Mouse (Mus musculus) lung, postnatal 10 days (tissue): ENCODE measurements around the gene Cd5.
A peak's percentile ranks its signal among the peaks of the same experiment; 100 is the strongest.

Experiments used
- DNase-seq: peaks from one replicate; pipeline ENCODE4 v3.0.0; 2021

Cd5 gene

DNA sequence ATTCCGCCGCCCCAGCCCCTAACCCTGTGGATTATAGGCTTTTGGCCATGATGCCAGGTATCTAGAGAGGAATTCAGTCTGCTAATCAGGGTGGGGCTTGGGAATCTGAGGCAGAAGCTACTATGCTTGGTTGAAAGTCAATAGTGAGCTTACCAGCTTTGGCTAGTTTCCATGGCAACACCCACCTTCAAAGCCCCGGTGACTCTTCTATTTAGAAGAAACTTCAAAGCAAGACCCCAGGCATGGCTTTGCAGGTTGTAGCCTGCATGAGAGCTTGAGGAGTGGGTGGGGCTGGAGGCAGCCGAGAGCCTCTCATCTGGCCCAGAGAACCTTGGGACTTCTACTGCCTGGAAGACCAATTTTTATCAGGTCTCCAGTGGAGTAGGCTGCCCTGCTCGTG, 15.2 kb downstream of the Cd5 start:
- DNase-seq: no peak

DNA sequence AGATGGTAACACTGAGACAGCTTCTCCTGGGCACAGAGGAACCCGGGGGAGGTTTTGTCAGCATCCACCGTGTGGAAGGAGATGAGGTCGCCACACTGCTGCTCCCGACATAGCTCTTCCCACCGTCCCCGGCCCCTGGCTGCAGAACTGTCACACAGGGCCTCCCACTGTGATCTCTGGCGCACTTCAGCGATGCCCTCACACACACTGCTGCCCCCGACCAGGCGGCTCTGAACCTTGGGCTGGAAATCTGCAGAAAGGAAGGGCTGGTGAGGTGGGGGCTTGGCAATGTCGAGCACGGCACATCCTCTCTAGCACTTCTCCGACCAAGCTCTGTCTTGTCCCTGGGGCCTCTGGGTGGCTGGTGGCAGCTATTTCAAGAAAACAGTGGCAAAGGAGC, 15.7 kb downstream of the Cd5 start:
- DNase-seq: no peak

- no peak for DNase-seq
Measured at GRCm38 (mm10) chr19:10721064-10721463, 17.7 kb downstream of the Cd5 start.

- DNase-seq: no peak
Measured at GRCm38 (mm10) chr19:10720524-10720923, 18.3 kb downstream of the Cd5 start.

- DNase-seq: no peak
Measured at GRCm38 (mm10) chr19:10719751-10720150, 19.1 kb downstream of the Cd5 start.

DNA sequence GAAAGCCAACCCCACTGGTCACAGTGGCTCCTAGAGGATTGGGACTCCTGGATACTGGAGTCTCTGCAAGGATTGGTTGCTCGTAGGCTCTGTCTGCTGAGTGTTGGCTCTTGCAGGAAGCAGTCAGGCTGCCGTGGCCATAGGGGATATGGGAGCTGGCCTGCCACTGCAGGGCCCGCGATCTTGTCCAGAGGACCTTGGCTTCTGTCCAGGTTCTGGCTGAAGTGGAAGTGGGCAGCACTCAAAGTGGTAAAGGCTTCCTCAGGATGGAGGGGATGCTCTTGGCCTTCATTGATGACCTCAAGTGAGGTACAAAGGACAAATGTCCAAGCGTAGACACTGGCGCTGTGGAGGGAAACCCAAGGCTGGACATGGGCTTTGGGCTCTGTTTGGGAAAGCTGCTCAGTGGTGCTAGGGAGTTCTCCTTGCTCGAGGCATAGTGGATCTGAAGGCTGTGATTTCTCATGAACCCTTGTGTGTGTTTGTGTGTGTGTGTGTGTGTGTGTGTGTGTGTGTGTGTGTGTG, 20.5 kb downstream of the Cd5 start:
- DNase-seq: peak; percentile 59

GRCm38 (mm10) chr19:10715476-10715875, 23.3 kb downstream of the Cd5 start:
- peak; percentile 38 for DNase-seq

GRCm38 (mm10) chr19:10714682-10715475, 23.9 kb downstream of the Cd5 start:
- DNase-seq: peak; percentile 79

DNA sequence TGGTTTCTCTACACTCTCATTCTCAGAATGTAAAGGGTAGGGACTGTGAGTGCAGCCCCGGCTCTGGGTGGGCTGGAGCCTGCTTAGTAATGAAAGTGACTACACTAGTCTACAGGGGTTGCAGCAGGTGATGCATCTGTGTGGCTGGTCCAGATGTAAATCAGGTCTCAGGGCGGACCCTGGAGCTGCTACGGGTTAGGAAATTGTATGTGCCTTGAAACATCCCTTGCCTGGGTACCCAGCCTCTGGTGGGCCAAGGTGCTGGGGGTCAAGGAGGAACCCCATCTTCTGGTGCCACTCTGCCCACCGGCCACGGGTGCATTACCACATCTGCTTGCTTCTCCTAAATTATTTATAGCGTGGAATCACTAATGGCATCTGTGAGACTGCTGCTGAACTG, 24.6 kb downstream of the Cd5 start:
- DNase-seq: no peak

GRCm38 (mm10) chr19:10713551-10713950, 25.3 kb downstream of the Cd5 start:
- no peak for DNase-seq

- DNase-seq: no peak
Measured at GRCm38 (mm10) chr19:10712646-10713045, 26.2 kb downstream of the Cd5 start.

- DNase-seq: no peak
Measured at GRCm38 (mm10) chr19:10712194-10712593, 26.6 kb downstream of the Cd5 start.

GRCm38 (mm10) chr19:10710751-10711150, 28.1 kb downstream of the Cd5 start:
- no peak for DNase-seq

DNA sequence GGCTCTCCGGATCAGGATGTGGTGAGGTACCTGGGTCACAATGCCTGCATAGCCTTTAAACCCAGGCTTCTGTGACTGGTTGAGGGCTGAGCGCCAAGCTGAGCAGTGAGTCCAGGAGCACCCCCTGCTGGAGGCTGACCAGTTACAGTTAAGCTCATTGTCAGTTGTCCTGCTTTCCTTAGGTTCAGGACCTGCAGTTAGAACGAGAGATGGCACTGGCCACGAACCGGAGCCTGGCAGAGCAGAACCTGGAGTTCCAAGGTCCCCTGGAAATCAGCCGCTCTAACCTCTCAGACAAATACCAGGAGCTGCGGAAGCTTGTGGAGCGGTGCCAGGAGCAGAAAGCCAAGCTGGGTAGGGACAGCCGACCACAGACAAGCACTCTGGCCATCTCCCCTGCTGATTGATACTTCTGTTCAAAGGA, 28.7 kb downstream of the Cd5 start:
- peak; percentile 74 for DNase-seq

DNA sequence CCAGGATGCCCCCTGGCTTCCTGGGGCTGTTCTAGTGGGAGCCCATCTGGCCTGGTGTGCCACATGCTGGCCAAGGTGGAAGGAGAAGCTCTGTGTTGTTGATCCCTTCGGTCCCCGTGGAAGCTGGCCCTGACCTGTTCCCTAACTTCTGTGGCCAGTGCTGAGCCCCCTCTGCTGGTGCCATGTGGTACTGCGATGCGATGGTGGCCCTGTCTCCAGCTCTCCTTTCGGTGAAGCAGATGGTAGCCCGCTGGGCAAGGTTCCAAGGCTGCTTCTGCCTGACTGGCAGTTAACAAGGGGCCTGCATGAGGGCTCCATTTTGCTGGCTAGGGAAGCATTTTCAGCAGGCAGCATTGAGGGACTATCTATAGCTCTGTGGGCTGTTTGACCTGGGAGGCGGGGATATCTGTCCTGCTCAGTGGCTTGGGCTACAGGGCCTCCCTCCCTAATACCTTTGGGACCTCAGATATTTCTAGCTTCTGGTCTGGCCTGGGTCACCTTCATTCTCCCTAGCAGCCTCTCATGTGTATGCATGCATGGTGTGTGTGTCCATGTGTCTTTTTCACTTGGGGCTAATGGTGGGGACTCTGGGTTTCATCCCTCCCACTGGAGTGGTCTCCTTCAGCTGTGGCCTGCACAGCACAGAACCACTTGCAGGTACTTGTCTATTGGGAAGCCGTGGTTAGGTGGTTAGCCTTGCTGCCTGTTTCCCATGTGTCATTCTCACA, 29.3 kb downstream of the Cd5 start:
- DNase-seq: peak; percentile 97

GRCm38 (mm10) chr19:10708900-10709299, 29.9 kb downstream of the Cd5 start:
- DNase-seq: no peak

DNA sequence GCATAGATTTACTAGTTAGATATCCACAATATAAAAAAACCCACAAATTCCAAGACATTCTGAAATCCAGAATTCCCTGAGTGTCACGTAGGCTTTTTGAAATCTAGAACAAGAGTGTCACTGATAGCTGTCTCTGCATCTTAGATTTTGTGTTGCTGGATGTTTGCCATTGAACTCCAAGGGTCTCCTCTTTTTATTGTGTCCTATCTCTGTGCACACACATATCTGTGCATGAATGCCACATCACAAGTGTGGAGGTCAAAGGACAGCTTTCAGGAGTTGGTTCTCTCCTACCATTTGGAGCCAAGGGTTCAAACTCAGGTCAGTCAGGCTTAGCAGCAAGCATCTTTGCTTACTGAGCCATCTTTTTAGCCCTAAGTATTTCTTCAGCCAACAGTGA, 30.9 kb downstream of the Cd5 start:
- no peak for DNase-seq

GRCm38 (mm10) chr19:10707087-10707875, 31.5 kb downstream of the Cd5 start:
- DNase-seq: no peak

DNA sequence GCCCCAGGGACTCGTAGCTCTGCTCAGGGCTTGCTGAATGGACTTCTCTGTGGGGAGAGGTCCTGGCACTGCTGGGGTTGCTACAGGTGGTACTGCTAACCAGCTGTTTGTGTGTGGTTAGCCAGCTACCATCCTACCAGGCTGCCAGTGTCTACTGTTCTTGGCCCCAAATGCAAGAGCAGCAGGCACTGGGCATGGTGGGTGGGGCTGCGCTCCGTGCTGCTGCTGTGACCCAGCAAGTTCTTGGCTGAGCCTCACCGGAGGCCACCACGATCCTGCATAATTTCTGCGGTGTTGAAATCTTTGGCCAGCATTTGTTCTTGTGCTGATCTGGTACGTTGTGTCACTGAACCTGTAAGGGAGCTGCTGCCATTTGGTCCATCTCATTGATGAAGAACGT, 35.3 kb downstream of the Cd5 start:
- no peak for DNase-seq

- DNase-seq: no peak
Measured at GRCm38 (mm10) chr19:10702125-10702524, 36.7 kb downstream of the Cd5 start.

GRCm38 (mm10) chr19:10701013-10701726, 37.6 kb downstream of the Cd5 start:
- peak; percentile 32 for DNase-seq

GRCm38 (mm10) chr19:10699851-10700250, 39.0 kb downstream of the Cd5 start:
- no peak for DNase-seq
